Mouse (Mus musculus): ENCODE results near the gene Zmynd19.

Gene Zmynd19

GRCm38 (mm10) chr2:24944304-24944703 is 5.3 kb upstream of the Zmynd19 start:
- DNase-seq: peak in 1 of 2 experiments; percentile 21

GRCm38 (mm10) chr2:24950189-24950535 is 570 bp downstream of the Zmynd19 start:
- no peak for DNase-seq

GRCm38 (mm10) chr2:24952537-24953055 is 3.0 kb downstream of the Zmynd19 start:
- DNase-seq: no peak

GRCm38 (mm10) chr2:24960910-24961309 is 11.3 kb downstream of the Zmynd19 start:
- no peak for DNase-seq

GRCm38 (mm10) chr2:24962304-24963000 is 12.9 kb downstream of the Zmynd19 start, which contains the start of gene Dph7:
Gene Dph7, plus strand, starts transcription at chr2:24962400.
- DNase-seq: peak; percentile 65 to 71

GRCm38 (mm10) chr2:24970386-24970785 is 20.8 kb downstream of the Zmynd19 start:
- no peak for DNase-seq

- peak in 1 of 2 experiments; percentile 22 for DNase-seq
Observed at GRCm38 (mm10) chr2:24974452-24974851, 24.9 kb downstream of the Zmynd19 start.

- peak; percentile 95 for DNase-seq
Observed at GRCm38 (mm10) chr2:24974906-24975703, 25.5 kb downstream of the Zmynd19 start, which contains the start of gene Mrpl41. Gene Mrpl41, minus strand, starts transcription at chr2:24975098.

- peak; percentile 77 to 85 for DNase-seq
Observed at GRCm38 (mm10) chr2:24975704-24976297, 26.2 kb downstream of the Zmynd19 start, which contains the start of gene Pnpla7. Gene Pnpla7, plus strand, starts transcription at chr2:24976033.

GRCm38 (mm10) chr2:24976960-24977359 is 27.4 kb downstream of the Zmynd19 start:
- no peak for DNase-seq

- DNase-seq: no peak
Observed at GRCm38 (mm10) chr2:24987762-24988161, 38.2 kb downstream of the Zmynd19 start.

GRCm38 (mm10) chr2:24995332-24995731 is 45.7 kb downstream of the Zmynd19 start:
- DNase-seq: no peak

- no peak for DNase-seq
Observed at GRCm38 (mm10) chr2:24996471-24996870, 46.9 kb downstream of the Zmynd19 start.

GRCm38 (mm10) chr2:25000544-25001235 is 51.1 kb downstream of the Zmynd19 start:
- DNase-seq: no peak

GRCm38 (mm10) chr2:25003946-25004786 is 54.6 kb downstream of the Zmynd19 start:
- DNase-seq: no peak

GRCm38 (mm10) chr2:25006767-25007166 is 57.2 kb downstream of the Zmynd19 start:
- DNase-seq: no peak

- no peak for DNase-seq
Observed at GRCm38 (mm10) chr2:25008250-25008649, 58.7 kb downstream of the Zmynd19 start.

All from thymus, adult 18-20 months (tissue).